Mouse (Mus musculus) cortical plate, adult 2 months (tissue): ENCODE data around the gene Shisal2a.

Experiments
- CTCF ChIP-seq: fragments of 200-500 bp; IDR thresholded peaks from 2 replicates; pipeline ENCODE4 v1.5.1; 2011; ENCODE audit warnings: mild to moderate bottlenecking, control low read depth, low read length; ENCODE audit not compliant: insufficient read depth; ENCODE audit errors: extremely low read depth
- POLR2A ChIP-seq: fragments of 200-500 bp; IDR thresholded peaks from 2 replicates; pipeline ENCODE4 v1.6.1; 2011; ENCODE audit warnings: mild to moderate bottlenecking, low read length, control low read depth; ENCODE audit not compliant: insufficient read depth; ENCODE audit errors: extremely low read depth

DNA sequence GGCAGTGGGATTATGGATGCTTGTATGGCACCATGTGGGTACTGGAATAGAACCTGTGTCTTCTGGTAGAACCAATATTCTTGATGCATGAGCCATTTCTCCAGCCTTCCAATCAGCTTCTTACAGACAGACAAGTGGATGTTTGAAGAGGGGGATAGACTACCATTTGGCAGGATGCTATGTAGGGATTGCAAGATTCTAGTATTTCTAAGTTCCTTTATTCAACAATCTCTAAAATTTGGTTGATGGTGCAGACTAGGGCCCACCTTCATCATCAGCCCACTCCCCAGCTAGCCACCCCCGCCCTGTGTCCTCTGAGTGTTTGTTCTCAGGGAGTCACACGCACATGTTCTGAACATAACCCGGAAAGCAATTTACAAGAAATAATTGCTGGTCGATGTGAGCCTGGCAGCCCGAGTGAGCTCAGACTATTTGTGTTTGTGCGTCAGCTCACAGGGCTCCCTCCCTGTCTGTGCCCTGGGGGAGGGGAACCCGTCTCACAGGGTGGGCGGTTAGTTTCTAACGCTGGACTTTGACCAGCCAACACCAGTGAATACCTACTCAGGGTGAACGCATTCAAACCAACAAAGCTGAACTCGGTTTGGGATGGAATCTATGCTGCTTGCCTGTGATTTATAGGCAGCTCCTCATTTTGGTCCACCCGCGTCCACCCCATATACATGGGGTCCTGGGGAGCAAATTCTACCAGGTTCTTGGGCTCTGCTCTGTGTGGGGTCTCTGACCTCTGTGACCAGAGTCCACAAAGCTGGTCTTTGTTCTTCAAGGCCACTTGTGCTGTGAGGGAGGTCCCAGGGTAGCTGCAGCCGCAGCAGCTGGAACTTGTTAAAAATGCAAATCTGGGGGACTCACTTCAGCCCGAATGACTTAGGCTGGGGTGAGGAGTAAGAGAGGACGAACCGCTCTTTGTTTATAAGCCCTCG, 20.6 kb downstream of the Shisal2a start:
- TF ChIP-seq CTCF, result no peak
- TF ChIP-seq POLR2A, result no peak
